Mouse (Mus musculus) hindbrain, embryonic 15.5 days (tissue): ENCODE results near the gene Gpnmb. TPM values are rescaled to one million over a fixed set of nuclear protein-coding genes. Genes with fewer than 3 reads are reported as not detected.

Source experiments
- ATAC-seq: fragments of 200-750 bp; cut with Nextera tagmentation; 2 replicates; pipeline ENCODE4 v1.8.0; 2017; ENCODE audit warnings: low read depth, moderate number of reproducible peaks, moderate TSS enrichment; ENCODE audit not compliant: low FRiP score
- H3K27ac ChIP-seq: fragments of 300-500 bp; sonication (generic); replicated peaks from 2 replicates; pipeline ENCODE4 v1.5.1; 2015; ENCODE audit warnings: mild to moderate bottlenecking, inconsistent platforms
- H3K27me3 ChIP-seq: fragments of 300-500 bp; sonication (generic); 2 replicates; pipeline ENCODE4 v1.6.1; 2015; ENCODE audit warnings: control low read depth, inconsistent platforms
- H3K36me3 ChIP-seq: fragments of 300-500 bp; sonication (generic); 2 replicates; pipeline ENCODE4 v1.6.1; 2015; ENCODE audit warnings: control low read depth, inconsistent platforms
- H3K4me1 ChIP-seq: fragments of 300-500 bp; sonication (generic); replicated peaks from 2 replicates; pipeline ENCODE4 v1.6.1; 2015; ENCODE audit warnings: control low read depth, inconsistent platforms
- H3K4me2 ChIP-seq: fragments of 300-500 bp; sonication (generic); 2 replicates; pipeline ENCODE4 v1.6.1; 2015; ENCODE audit warnings: moderate library complexity, mild to moderate bottlenecking, inconsistent platforms
- H3K4me3 ChIP-seq: fragments of 300-500 bp; sonication (generic); 2 replicates; pipeline ENCODE4 v1.5.1; 2015; ENCODE audit warnings: mild to moderate bottlenecking, inconsistent platforms
- H3K9ac ChIP-seq: fragments of 300-500 bp; sonication (generic); 2 replicates; pipeline ENCODE4 v1.6.1; 2015; ENCODE audit warnings: inconsistent platforms
- H3K9me3 ChIP-seq: fragments of 300-500 bp; sonication (generic); 2 replicates; pipeline ENCODE4 v1.6.1; 2016; ENCODE audit warnings: control low read depth, inconsistent platforms
- WGBS: fragments of 180-500 bp; shearing (Covaris S2); methylation state at CpG from one replicate; pipeline ENCODE4 v1.1.7; 2015; 5-methylcytosine and 5-hydroxymethylcytosine counted together
- polyA plus RNA-seq: library from polyadenylated mRNA; unstranded; fragments of >200 nt; fragmentation: Nextera tagmentation; extraction: Ambion mirVana; gene quantifications from 2 replicates; pipeline ENCODE4 v1.2.1, GENCODE M21; 2015

The Gpnmb gene
- polyA plus RNA-seq, 1 experiment from 2014 or later: 0.23 TPM

GRCm38 (mm10) chr6:49073304-49074116, 37.2 kb downstream of the Gpnmb start, which contains the start of gene Malsu1:
Gene Malsu1 (plus strand): TSS chr6:49073795.
- Histone ChIP-seq H3K4me3 (peak within 1 kb of the TSS; percentile 94), H3K9ac (peak within 1 kb of the TSS; percentile 93), H3K27ac (peak within 1 kb of the TSS; percentile 89), H3K4me2 (peak within 1 kb of the TSS; percentile 71), H3K4me1 (peaks cover 30% of the 10 kb centered on the region), H3K9me3 (no peaks in the 10 kb centered on the region), H3K27me3 (0 out of 2 replicates have a peak, but pooled peaks cover 3% of the 10 kb centered on the region), H3K36me3 (no peaks in the 10 kb centered on the region)
- WGBS: under 1% methylated on average over 49 of the region's 49 CpGs
- peak; percentile 98 for ATAC-seq

- Histone ChIP-seq H3K9ac (peak overlapping the region; percentile 93), H3K27me3 (0 out of 2 replicates have a peak, but pooled peaks cover 3% of the 10 kb centered on the region), H3K36me3 (no peaks in the 10 kb centered on the region), H3K4me1 (peaks cover 30% of the 10 kb centered on the region), H3K4me2 (peak overlapping the region; percentile 71), H3K4me3 (peak overlapping the region; percentile 94), H3K9me3 (no peaks in the 10 kb centered on the region), H3K27ac (peak overlapping the region; percentile 89)
- under 1% methylated on average over 19 of the region's 19 CpGs for WGBS
- no peak; the same call in 1 of the 2 replicates for ATAC-seq
Measured at GRCm38 (mm10) chr6:49074117-49074490, 37.8 kb downstream of the Gpnmb start.

- 85% methylated on average over 2 of the region's 2 CpGs for WGBS
Measured at GRCm38 (mm10) chr6:49077894-49078293, 41.5 kb downstream of the Gpnmb start.

GRCm38 (mm10) chr6:49079313-49079712, 43.0 kb downstream of the Gpnmb start:
- WGBS: 90% methylated on average over 1 of the region's 1 CpGs
- ATAC-seq: no peak
- H3K36me3 ChIP-seq: peaks cover 11% of the 10 kb centered on the region
- H3K27me3 ChIP-seq: no peaks in the 10 kb centered on the region
- H3K27ac ChIP-seq: no peak overlapping the region
- H3K9me3 ChIP-seq: no peaks in the 10 kb centered on the region
- no peak overlapping the region for H3K4me3 ChIP-seq
- H3K9ac ChIP-seq: no peak overlapping the region
- H3K4me2 ChIP-seq: no peak overlapping the region
- peaks cover 26% of the 10 kb centered on the region for H3K4me1 ChIP-seq

More at GRCm38 (mm10) chr6:49077894-49078293, 41.5 kb downstream of the Gpnmb start:
- H3K9ac ChIP-seq: no peak overlapping the region
- H3K36me3 ChIP-seq: no peaks in the 10 kb centered on the region
- no peak for ATAC-seq
- no peak overlapping the region for H3K4me3 ChIP-seq
- no peak overlapping the region for H3K4me2 ChIP-seq
- H3K27ac ChIP-seq: no peak overlapping the region
- H3K9me3 ChIP-seq: no peaks in the 10 kb centered on the region
- peaks cover 30% of the 10 kb centered on the region for H3K4me1 ChIP-seq
- H3K27me3 ChIP-seq: no peaks in the 10 kb centered on the region

GRCm38 (mm10) chr6:49083008-49083407, 46.7 kb downstream of the Gpnmb start:
- Histone ChIP-seq H3K4me1 (no peaks in the 10 kb centered on the region), H3K27me3 (no peaks in the 10 kb centered on the region), H3K4me2 (no peak overlapping the region), H3K36me3 (peaks cover 34% of the 10 kb centered on the region), H3K4me3 (no peak overlapping the region), H3K9me3 (no peaks in the 10 kb centered on the region), H3K27ac (no peak overlapping the region), H3K9ac (no peak overlapping the region)
- ATAC-seq: no peak
- 95% methylated on average over 4 of the region's 4 CpGs for WGBS

- H3K27me3 ChIP-seq: no peaks in the 10 kb centered on the region
- no peak overlapping the region for H3K27ac ChIP-seq
- H3K4me1 ChIP-seq: peaks cover 21% of the 10 kb centered on the region
- H3K4me3 ChIP-seq: no peak overlapping the region
- 94% methylated on average over 10 of the region's 10 CpGs for WGBS
- no peak overlapping the region for H3K9ac ChIP-seq
- peaks cover 34% of the 10 kb centered on the region for H3K36me3 ChIP-seq
- no peak for ATAC-seq
- H3K4me2 ChIP-seq: no peak overlapping the region
- no peaks in the 10 kb centered on the region for H3K9me3 ChIP-seq
Measured at GRCm38 (mm10) chr6:49094968-49095367, 58.6 kb downstream of the Gpnmb start.

- no peak overlapping the region for H3K4me3 ChIP-seq
- WGBS: 75% methylated on average over 7 of the region's 7 CpGs
- H3K4me2 ChIP-seq: no peak overlapping the region
- no peaks in the 10 kb centered on the region for H3K9me3 ChIP-seq
- ATAC-seq: no peak
- peaks cover 24% of the 10 kb centered on the region for H3K36me3 ChIP-seq
- H3K27me3 ChIP-seq: no peaks in the 10 kb centered on the region
- H3K27ac ChIP-seq: peak overlapping the region; percentile 60; the same call in 1 of the 2 replicates
- peaks cover 21% of the 10 kb centered on the region for H3K4me1 ChIP-seq
- no peak overlapping the region for H3K9ac ChIP-seq
Measured at GRCm38 (mm10) chr6:49096421-49096820, 60.1 kb downstream of the Gpnmb start.

GRCm38 (mm10) chr6:49096933-49097461, 60.7 kb downstream of the Gpnmb start:
- peaks cover 18% of the 10 kb centered on the region for H3K36me3 ChIP-seq
- no peak overlapping the region for H3K4me3 ChIP-seq
- no peaks in the 10 kb centered on the region for H3K27me3 ChIP-seq
- ATAC-seq: peak; percentile 71
- peaks cover 21% of the 10 kb centered on the region for H3K4me1 ChIP-seq
- peak overlapping the region; percentile 21 for H3K4me2 ChIP-seq
- peak overlapping the region; percentile 60 for H3K27ac ChIP-seq
- no peaks in the 10 kb centered on the region for H3K9me3 ChIP-seq
- 37% methylated on average over 13 of the region's 13 CpGs for WGBS
- no peak overlapping the region for H3K9ac ChIP-seq

GRCm38 (mm10) chr6:49097596-49098110, 61.3 kb downstream of the Gpnmb start:
- no peak overlapping the region for H3K4me3 ChIP-seq
- peaks cover 21% of the 10 kb centered on the region for H3K4me1 ChIP-seq
- peaks cover 14% of the 10 kb centered on the region for H3K36me3 ChIP-seq
- H3K27ac ChIP-seq: peak overlapping the region; percentile 52; the same call in 1 of the 2 replicates
- no peak for ATAC-seq
- no peaks in the 10 kb centered on the region for H3K27me3 ChIP-seq
- H3K9me3 ChIP-seq: no peaks in the 10 kb centered on the region
- 67% methylated on average over 5 of the region's 5 CpGs for WGBS
- H3K4me2 ChIP-seq: no peak overlapping the region
- H3K9ac ChIP-seq: no peak overlapping the region

- Histone ChIP-seq H3K4me1 (peaks cover 21% of the 10 kb centered on the region), H3K27me3 (no peaks in the 10 kb centered on the region), H3K9me3 (no peaks in the 10 kb centered on the region), H3K4me2 (no peak overlapping the region), H3K27ac (no peak overlapping the region), H3K36me3 (0 out of 2 replicates have a peak, but pooled peaks cover 2% of the 10 kb centered on the region), H3K9ac (no peak overlapping the region), H3K4me3 (no peak overlapping the region)
- no peak for ATAC-seq
- 84% methylated on average over 1 of the region's 1 CpGs for WGBS
Measured at GRCm38 (mm10) chr6:49099086-49099485, 62.7 kb downstream of the Gpnmb start.

GRCm38 (mm10) chr6:49106746-49107500, 70.6 kb downstream of the Gpnmb start:
- 88% methylated on average over 15 of the region's 15 CpGs for WGBS
- peaks cover 10% of the 10 kb centered on the region for H3K36me3 ChIP-seq

More at GRCm38 (mm10) chr6:49106746-49107500, 70.6 kb downstream of the Gpnmb start:
- H3K27me3 ChIP-seq: no peaks in the 10 kb centered on the region
- H3K4me3 ChIP-seq: no peak overlapping the region
- H3K27ac ChIP-seq: no peak overlapping the region
- H3K9ac ChIP-seq: no peak overlapping the region
- H3K9me3 ChIP-seq: no peaks in the 10 kb centered on the region
- H3K4me1 ChIP-seq: no peaks in the 10 kb centered on the region
- ATAC-seq: no peak
- no peak overlapping the region for H3K4me2 ChIP-seq
